Mouse (Mus musculus) liver, embryonic 12.5 days (tissue): ENCODE data around the gene Kat2a. TPM values are rescaled to one million over a fixed set of nuclear protein-coding genes. Genes with fewer than 3 reads are reported as not detected.

Experiments used
- ATAC-seq: fragments of 200-750 bp; cut with Nextera tagmentation; 2 replicates; pipeline ENCODE4 v1.8.0; 2017; ENCODE audit warnings: moderate number of reproducible peaks, mild to moderate bottlenecking, moderate library complexity
- H3K27ac ChIP-seq: fragments of 300-500 bp; sonication (generic); 2 replicates; pipeline ENCODE4 v1.5.1; 2016; ENCODE audit warnings: mild to moderate bottlenecking
- H3K27me3 ChIP-seq: fragments of 300-500 bp; sonication (generic); replicated peaks from 2 replicates; pipeline ENCODE4 v1.6.1; 2016; ENCODE audit warnings: mild to moderate bottlenecking, moderate library complexity
- H3K36me3 ChIP-seq: fragments of 300-500 bp; sonication (generic); 2 replicates; pipeline ENCODE4 v1.6.1; 2016; ENCODE audit warnings: mild to moderate bottlenecking, moderate library complexity
- H3K4me1 ChIP-seq: fragments of 300-500 bp; sonication (generic); 2 replicates; pipeline ENCODE4 v1.6.1; 2016
- H3K4me2 ChIP-seq: fragments of 300-500 bp; sonication (generic); 2 replicates; pipeline ENCODE4 v1.6.1; 2016; ENCODE audit warnings: mild to moderate bottlenecking, moderate library complexity
- H3K4me3 ChIP-seq: fragments of 300-500 bp; sonication (generic); 2 replicates; pipeline ENCODE4 v1.5.1; 2016; ENCODE audit warnings: mild to moderate bottlenecking, moderate library complexity
- H3K9ac ChIP-seq: fragments of 300-500 bp; sonication (generic); 2 replicates; pipeline ENCODE4 v1.6.1; 2016; ENCODE audit warnings: mild to moderate bottlenecking, moderate library complexity
- H3K9me3 ChIP-seq: fragments of 300-500 bp; sonication (generic); replicated peaks from 2 replicates; pipeline ENCODE4 v1.6.1; 2016; ENCODE audit warnings: mild to moderate bottlenecking, moderate library complexity
- WGBS: fragments of 180-500 bp; shearing (Covaris S2); methylation state at CpG from one replicate; pipeline ENCODE4 v1.1.7; 2016; ENCODE audit not compliant: insufficient replicate concordance; 5-methylcytosine and 5-hydroxymethylcytosine counted together
- polyA plus RNA-seq: library from polyadenylated mRNA; unstranded; fragments of >200 nt; fragmentation: Nextera tagmentation; extraction: Ambion mirVana; gene quantifications from 2 replicates; pipeline ENCODE4 v1.2.1, GENCODE M21; 2016

The Kat2a gene
- polyA plus RNA-seq, 1 experiment from 2014 or later, result 39.4 TPM

GRCm38 (mm10) chr11:100703851-100704531 is 8.3 kb downstream of the Kat2a start, which contains the start of gene Dhx58:
Gene Dhx58 (minus strand): TSS chr11:100704271.
- no peak for ATAC-seq
- peak within 1 kb of the TSS; percentile 57 for H3K4me2 ChIP-seq
- WGBS, result 53% methylated on average over 7 of the region's 7 CpGs
- 0 out of 2 replicates have a peak within 1 kb of the TSS, but pooled peaks have one; percentile 8 for H3K9ac ChIP-seq
- peaks cover 45% of the 10 kb centered on the region for H3K36me3 ChIP-seq
- H3K27me3 ChIP-seq, result no peaks in the 10 kb centered on the region
- no peaks in the 10 kb centered on the region for H3K9me3 ChIP-seq
- peak within 1 kb of the TSS; percentile 43 for H3K4me3 ChIP-seq
- H3K27ac ChIP-seq, result no peak within 1 kb of the TSS
- peaks cover 35% of the 10 kb centered on the region for H3K4me1 ChIP-seq

GRCm38 (mm10) chr11:100703366-100703765 is 8.9 kb downstream of the Kat2a start:
- Histone ChIP-seq H3K27ac (no peak overlapping the region), H3K9ac (0 out of 2 replicates have a peak overlapping the region, but pooled peaks have one; percentile 8), H3K27me3 (no peaks in the 10 kb centered on the region), H3K4me3 (peak overlapping the region; percentile 43; the same call in 1 of the 2 replicates), H3K4me1 (peaks cover 35% of the 10 kb centered on the region), H3K36me3 (peaks cover 39% of the 10 kb centered on the region), H3K9me3 (no peaks in the 10 kb centered on the region), H3K4me2 (peak overlapping the region; percentile 57)
- no peak for ATAC-seq
- WGBS, result 54% methylated on average over 11 of the region's 11 CpGs

- no peak overlapping the region for H3K27ac ChIP-seq
- peaks cover 35% of the 10 kb centered on the region for H3K36me3 ChIP-seq
- H3K4me3 ChIP-seq, result peak overlapping the region; percentile 43
- peak overlapping the region; percentile 9; the same call in 1 of the 2 replicates for H3K9ac ChIP-seq
- ATAC-seq, result no peak
- H3K27me3 ChIP-seq, result no peaks in the 10 kb centered on the region
- H3K4me2 ChIP-seq, result peak overlapping the region; percentile 57
- no peaks in the 10 kb centered on the region for H3K9me3 ChIP-seq
- peaks cover 35% of the 10 kb centered on the region for H3K4me1 ChIP-seq
- 31% methylated on average over 7 of the region's 7 CpGs for WGBS
Observed at GRCm38 (mm10) chr11:100702906-100703305, 9.4 kb downstream of the Kat2a start.

GRCm38 (mm10) chr11:100702081-100702851 is 10.0 kb downstream of the Kat2a start:
- Histone ChIP-seq H3K4me1 (peaks cover 35% of the 10 kb centered on the region), H3K36me3 (peaks cover 28% of the 10 kb centered on the region), H3K4me3 (peak overlapping the region; percentile 43), H3K27ac (no peak overlapping the region), H3K9me3 (no peaks in the 10 kb centered on the region), H3K27me3 (no peaks in the 10 kb centered on the region), H3K4me2 (peak overlapping the region; percentile 57), H3K9ac (peak overlapping the region; percentile 9; the same call in 1 of the 2 replicates)
- WGBS, result 39% methylated on average over 19 of the region's 19 CpGs
- ATAC-seq, result no peak

GRCm38 (mm10) chr11:100701301-100701700 is 11.0 kb downstream of the Kat2a start:
- 6% methylated on average over 14 of the region's 14 CpGs for WGBS
- H3K36me3 ChIP-seq, result peaks cover 19% of the 10 kb centered on the region
- peak; percentile 54 for ATAC-seq
- H3K4me2 ChIP-seq, result peak overlapping the region; percentile 59
- no peaks in the 10 kb centered on the region for H3K9me3 ChIP-seq
- peaks cover 35% of the 10 kb centered on the region for H3K4me1 ChIP-seq
- H3K27ac ChIP-seq, result no peak overlapping the region
- peak overlapping the region; percentile 31 for H3K4me3 ChIP-seq
- H3K27me3 ChIP-seq, result no peaks in the 10 kb centered on the region
- H3K9ac ChIP-seq, result no peak overlapping the region

- no peaks in the 10 kb centered on the region for H3K9me3 ChIP-seq
- no peak overlapping the region for H3K27ac ChIP-seq
- H3K36me3 ChIP-seq, result peaks cover 13% of the 10 kb centered on the region
- WGBS, result 74% methylated on average over 3 of the region's 3 CpGs
- no peak for ATAC-seq
- H3K4me2 ChIP-seq, result peak overlapping the region; percentile 59
- peaks cover 35% of the 10 kb centered on the region for H3K4me1 ChIP-seq
- H3K9ac ChIP-seq, result no peak overlapping the region
- no peak overlapping the region for H3K4me3 ChIP-seq
- H3K27me3 ChIP-seq, result no peaks in the 10 kb centered on the region
Observed at GRCm38 (mm10) chr11:100700710-100701109, 11.6 kb downstream of the Kat2a start.

- no peak overlapping the region for H3K9ac ChIP-seq
- no peak overlapping the region for H3K4me3 ChIP-seq
- no peaks in the 10 kb centered on the region for H3K36me3 ChIP-seq
- H3K4me2 ChIP-seq, result no peak overlapping the region
- peaks cover 13% of the 10 kb centered on the region for H3K27me3 ChIP-seq
- ATAC-seq, result no peak
- peaks cover 21% of the 10 kb centered on the region for H3K4me1 ChIP-seq
- H3K9me3 ChIP-seq, result no peaks in the 10 kb centered on the region
- no peak overlapping the region for H3K27ac ChIP-seq
- WGBS, result 68% methylated on average over 7 of the region's 7 CpGs
Observed at GRCm38 (mm10) chr11:100697921-100698320, 14.3 kb downstream of the Kat2a start.

GRCm38 (mm10) chr11:100694926-100695325 is 17.3 kb downstream of the Kat2a start:
- Histone ChIP-seq H3K4me2 (no peak overlapping the region), H3K36me3 (no peaks in the 10 kb centered on the region), H3K4me3 (no peak overlapping the region), H3K9me3 (no peaks in the 10 kb centered on the region), H3K4me1 (peaks cover 13% of the 10 kb centered on the region), H3K27me3 (peaks cover 43% of the 10 kb centered on the region), H3K9ac (no peak overlapping the region), H3K27ac (no peak overlapping the region)
- 33% methylated on average over 5 of the region's 5 CpGs for WGBS
- ATAC-seq, result no peak

GRCm38 (mm10) chr11:100693154-100693553 is 19.1 kb downstream of the Kat2a start:
- Histone ChIP-seq H3K4me1 (peaks cover 13% of the 10 kb centered on the region), H3K4me2 (no peak overlapping the region), H3K27ac (no peak overlapping the region), H3K9me3 (no peaks in the 10 kb centered on the region), H3K9ac (no peak overlapping the region), H3K4me3 (no peak overlapping the region), H3K27me3 (peaks cover 48% of the 10 kb centered on the region), H3K36me3 (no peaks in the 10 kb centered on the region)
- 41% methylated on average over 5 of the region's 5 CpGs for WGBS
- ATAC-seq, result no peak

GRCm38 (mm10) chr11:100692164-100692616 is 20.1 kb downstream of the Kat2a start, which contains the start of gene Zfp385c:
Gene Zfp385c (minus strand): TSS chr11:100692455.
- ATAC-seq, result no peak
- no peak within 1 kb of the TSS for H3K27ac ChIP-seq
- H3K4me1 ChIP-seq, result peaks cover 13% of the 10 kb centered on the region
- H3K4me3 ChIP-seq, result peak within 1 kb of the TSS; percentile 35
- 1% methylated on average over 23 of the region's 23 CpGs for WGBS
- H3K9me3 ChIP-seq, result no peaks in the 10 kb centered on the region
- H3K9ac ChIP-seq, result 0 out of 2 replicates have a peak within 1 kb of the TSS, but pooled peaks have one; percentile 37
- H3K36me3 ChIP-seq, result no peaks in the 10 kb centered on the region
- H3K27me3 ChIP-seq, result peaks cover 51% of the 10 kb centered on the region
- peak within 1 kb of the TSS; percentile 69 for H3K4me2 ChIP-seq

- ATAC-seq, result no peak
- Histone ChIP-seq H3K4me3 (no peak overlapping the region), H3K4me2 (no peak overlapping the region), H3K9me3 (no peaks in the 10 kb centered on the region), H3K9ac (no peak overlapping the region), H3K27me3 (peaks cover 57% of the 10 kb centered on the region), H3K4me1 (peaks cover 13% of the 10 kb centered on the region), H3K27ac (no peak overlapping the region), H3K36me3 (no peaks in the 10 kb centered on the region)
- WGBS, result 58% methylated on average over 7 of the region's 7 CpGs
Observed at GRCm38 (mm10) chr11:100690389-100690788, 21.9 kb downstream of the Kat2a start.

- H3K27me3 ChIP-seq, result peaks cover 55% of the 10 kb centered on the region
- H3K4me3 ChIP-seq, result no peak overlapping the region
- no peak for ATAC-seq
- WGBS, result 55% methylated on average over 4 of the region's 4 CpGs
- no peak overlapping the region for H3K27ac ChIP-seq
- H3K4me2 ChIP-seq, result no peak overlapping the region
- no peak overlapping the region for H3K9ac ChIP-seq
- H3K9me3 ChIP-seq, result no peaks in the 10 kb centered on the region
- peaks cover 13% of the 10 kb centered on the region for H3K4me1 ChIP-seq
- H3K36me3 ChIP-seq, result no peaks in the 10 kb centered on the region
Observed at GRCm38 (mm10) chr11:100688443-100688842, 23.8 kb downstream of the Kat2a start.
